Mouse (Mus musculus): ENCODE measurements around the gene Pam. TPM values are rescaled to one million over a fixed set of nuclear protein-coding genes. Genes with fewer than 3 reads are reported as not detected.

The Pam gene
- total and polyA plus RNA-seq, 3 experiments: not detected

DNA sequence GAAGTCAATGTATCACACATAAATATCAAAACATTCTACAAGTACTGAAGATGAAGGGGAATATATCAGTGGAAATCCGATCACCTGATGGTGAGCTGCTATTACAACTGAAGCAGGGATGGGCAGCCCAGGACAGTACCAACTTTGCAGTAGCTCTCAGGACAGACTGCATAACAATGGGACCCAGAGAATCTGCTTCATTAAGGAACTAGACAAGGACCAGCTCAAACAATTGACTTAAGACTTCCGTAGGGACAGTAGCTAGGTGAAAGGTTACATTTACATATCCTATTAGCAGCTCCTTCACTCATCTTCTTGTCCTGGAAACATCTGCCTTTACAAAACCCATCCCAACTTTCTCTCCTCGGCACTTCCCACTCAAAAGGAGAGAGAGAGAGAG, 9.0 kb downstream of the Pam start:
- H3K36me3 ChIP-seq (ENCODE audit: control insufficient read depth in 1 of 2, insufficient read depth in 2 of 2, low read length in 2 of 2): no peaks in the 10 kb centered on the region
- no peak overlapping the region for H3K4me3 ChIP-seq (ENCODE audit: control insufficient read depth in 1 of 2, insufficient read depth in 1 of 2, low read depth in 2 of 2, low read length in 2 of 2)
- H3K4me1 ChIP-seq (ENCODE audit: control insufficient read depth in 1 of 2, insufficient read depth in 2 of 2, low read length in 2 of 2): no peaks in the 10 kb centered on the region
- no peak for TF ChIP-seq USF1 (IDR thresholded peaks at IDR 0.05; ENCODE audit: low read depth, low read length)
- TF ChIP-seq ZC3H11A (IDR thresholded peaks at IDR 0.05; ENCODE audit: low read depth, low read length): no peak
- no peak for TF ChIP-seq NELFE (IDR thresholded peaks at IDR 0.05; ENCODE audit: low read depth, low read length)
- no peak for TF ChIP-seq NRF1 (IDR thresholded peaks at IDR 0.05; ENCODE audit: insufficient read depth, low read depth, low read length, poor library complexity, severe bottlenecking)
- no peak overlapping the region for H3K27ac ChIP-seq (ENCODE audit: control insufficient read depth, low read depth, low read length)
- H3K9ac ChIP-seq (ENCODE audit: control insufficient read depth, low read depth, low read length, poor library complexity, severe bottlenecking): no peak overlapping the region
- no peaks in the 10 kb centered on the region for H3K9me3 ChIP-seq (replicated peaks; ENCODE audit: insufficient read depth, low read length)
- DNase-seq (ENCODE audit: low read depth, low spot score): no peak
- no peaks in the 10 kb centered on the region for H3K27me3 ChIP-seq (ENCODE audit: control insufficient read depth in 1 of 2, insufficient read depth in 2 of 2, low read length in 2 of 2)
- no peaks in the 10 kb centered on the region for H3K79me2 ChIP-seq (ENCODE audit: control insufficient read depth, insufficient read depth, low read length, poor library complexity)

DNA sequence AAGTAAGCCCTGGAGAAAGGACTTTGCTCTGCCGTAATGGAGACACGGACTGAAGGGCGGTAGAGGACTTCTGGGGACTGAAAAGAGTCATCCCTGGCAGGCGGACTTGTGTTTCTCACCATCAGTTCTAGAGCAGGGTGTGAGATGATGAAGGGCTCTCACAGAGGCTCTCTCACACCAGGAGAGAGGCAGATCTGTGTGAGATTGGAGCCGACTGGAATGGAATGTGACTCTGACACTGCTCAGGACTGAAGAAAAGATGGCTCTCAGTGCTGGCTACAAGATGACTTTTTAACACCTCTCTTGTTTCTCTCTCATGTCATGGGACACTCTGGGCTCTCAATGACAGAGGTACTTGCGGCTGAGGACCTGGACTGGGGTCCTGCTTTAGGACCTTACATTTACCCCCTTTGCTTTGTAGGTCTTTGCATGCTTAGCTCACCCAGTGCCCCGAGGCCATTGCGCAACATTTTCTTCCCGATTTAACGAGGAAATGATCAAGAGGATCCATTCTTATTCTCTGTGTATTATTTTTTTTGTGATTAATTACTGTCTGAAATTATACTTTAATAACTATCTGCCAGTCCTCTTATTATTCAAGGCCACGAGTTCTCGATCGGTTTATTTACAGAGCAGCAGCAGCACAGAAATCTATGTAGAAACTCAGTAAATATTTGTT, 10.7 kb downstream of the Pam start:
- H3K9me3 ChIP-seq (replicated peaks; ENCODE audit: insufficient read depth, low read length): no peaks in the 10 kb centered on the region

DNA sequence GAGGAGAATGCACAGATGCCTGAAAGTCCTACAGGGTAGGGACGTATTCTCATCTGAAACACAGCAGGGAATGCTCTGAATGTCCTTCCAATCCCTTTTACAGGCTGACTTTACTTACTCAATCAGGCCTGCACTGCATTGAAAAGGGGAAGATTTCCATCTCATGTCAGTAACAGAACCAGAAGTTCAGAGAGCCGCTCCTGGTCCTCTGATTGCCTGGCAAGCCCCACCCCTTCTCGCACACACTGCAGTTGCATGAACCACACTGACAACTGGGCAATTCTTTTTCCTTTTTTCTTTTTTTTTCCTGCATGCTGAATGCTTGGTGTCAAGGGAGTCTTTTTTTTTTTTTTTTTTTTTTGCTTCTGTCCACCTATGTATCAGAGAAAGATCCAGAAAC, 11.9 kb downstream of the Pam start:
- H3K79me2 ChIP-seq (ENCODE audit: control insufficient read depth, insufficient read depth, low read length, poor library complexity): no peaks in the 10 kb centered on the region
- no peaks in the 10 kb centered on the region for H3K9me3 ChIP-seq (replicated peaks; ENCODE audit: insufficient read depth, low read length)
- no peak overlapping the region for H3K9ac ChIP-seq (ENCODE audit: control insufficient read depth, low read depth, low read length, poor library complexity, severe bottlenecking)
- H3K36me3 ChIP-seq (ENCODE audit: control insufficient read depth in 1 of 2, insufficient read depth in 2 of 2, low read length in 2 of 2): no peaks in the 10 kb centered on the region
- no peak overlapping the region for H3K27ac ChIP-seq (ENCODE audit: control insufficient read depth, low read depth, low read length)
- peaks cover 0 to 2% of the 10 kb centered on the region in 2 experiments; a peak in 1 of 4 replicates for H3K27me3 ChIP-seq (ENCODE audit: control insufficient read depth in 1 of 2, insufficient read depth in 2 of 2, low read length in 2 of 2)
- no peak for TF ChIP-seq ZNF384 (IDR thresholded peaks at IDR 0.05; ENCODE audit: low read depth, low read length)
- no peak for TF ChIP-seq MEF2A (IDR thresholded peaks at IDR 0.05; ENCODE audit: extremely low read depth, insufficient replicate concordance, low read depth, low read length, poor library complexity, severe bottlenecking)
- TF ChIP-seq MAFK (IDR thresholded peaks at IDR 0.05; ENCODE audit: borderline replicate concordance, low read depth, low read length): no peak
- no peak for TF ChIP-seq CTCF (IDR thresholded peaks at IDR 0.05 in 2 of 3, conservative IDR thresholded peaks at IDR 0.05 in 1 of 3; ENCODE audit: control insufficient read depth in 1 of 3, insufficient read depth in 1 of 3, low read depth in 2 of 3, low read length in 3 of 3, poor library complexity in 1 of 3, severe bottlenecking in 1 of 3)
- no peak for TF ChIP-seq ZMIZ1 (IDR thresholded peaks at IDR 0.05; ENCODE audit: low read depth, low read length)
- TF ChIP-seq ELF1 (IDR thresholded peaks at IDR 0.05; ENCODE audit: low read depth, low read length): no peak
- no peak for TF ChIP-seq NELFE (IDR thresholded peaks at IDR 0.05; ENCODE audit: low read depth, low read length)
- TF ChIP-seq TCF12 (IDR thresholded peaks at IDR 0.05; ENCODE audit: low read depth, low read length): no peak
- no peak for TF ChIP-seq POLR2AphosphoS2 (IDR thresholded peaks at IDR 0.05; ENCODE audit: low read length)
- TF ChIP-seq BHLHE40 (IDR thresholded peaks at IDR 0.05; ENCODE audit: borderline replicate concordance, low read depth, low read length): no peak
- no peak for TF ChIP-seq HCFC1 (IDR thresholded peaks at IDR 0.05; ENCODE audit: low read depth, low read length)
- H3K4me1 ChIP-seq (ENCODE audit: control insufficient read depth in 1 of 2, insufficient read depth in 2 of 2, low read length in 2 of 2): no peaks in the 10 kb centered on the region
- H3K4me3 ChIP-seq (ENCODE audit: control insufficient read depth in 1 of 2, insufficient read depth in 1 of 2, low read depth in 2 of 2, low read length in 2 of 2): no peak overlapping the region
- DNase-seq (ENCODE audit: low read depth, low spot score): no peak

More for the DNA sequence above, 10.7 kb downstream of the Pam start:
- Histone ChIP-seq H3K36me3 (ENCODE audit: control insufficient read depth in 1 of 2, insufficient read depth in 2 of 2, low read length in 2 of 2) (no peaks in the 10 kb centered on the region), H3K27ac (ENCODE audit: control insufficient read depth, low read depth, low read length) (no peak overlapping the region), H3K4me3 (ENCODE audit: control insufficient read depth in 1 of 2, insufficient read depth in 1 of 2, low read depth in 2 of 2, low read length in 2 of 2) (no peak overlapping the region), H3K4me1 (ENCODE audit: control insufficient read depth in 1 of 2, insufficient read depth in 2 of 2, low read length in 2 of 2) (no peaks in the 10 kb centered on the region), H3K79me2 (ENCODE audit: control insufficient read depth, insufficient read depth, low read length, poor library complexity) (no peaks in the 10 kb centered on the region), H3K9ac (ENCODE audit: control insufficient read depth, low read depth, low read length, poor library complexity, severe bottlenecking) (no peak overlapping the region), H3K27me3 (ENCODE audit: control insufficient read depth in 1 of 2, insufficient read depth in 2 of 2, low read length in 2 of 2) (peaks cover 0 to under 1% of the 10 kb centered on the region in 2 experiments; a peak in 1 of 4 replicates)
- no peak for TF ChIP-seq CHD2 (IDR thresholded peaks at IDR 0.05; ENCODE audit: low read length)
- TF ChIP-seq MAZ (IDR thresholded peaks at IDR 0.05; ENCODE audit: low read depth, low read length): no peak
- TF ChIP-seq JUND (IDR thresholded peaks at IDR 0.05; ENCODE audit: low read depth, low read length): no peak
- no peak for TF ChIP-seq POLR2AphosphoS5 (IDR thresholded peaks at IDR 0.05; ENCODE audit: borderline replicate concordance, low read depth, low read length)
- no peak for TF ChIP-seq MXI1 (IDR thresholded peaks at IDR 0.05; ENCODE audit: low read depth, low read length)
- no peak for TF ChIP-seq MAFK (IDR thresholded peaks at IDR 0.05; ENCODE audit: borderline replicate concordance, low read depth, low read length)
- TF ChIP-seq E2F4 (IDR thresholded peaks at IDR 0.05; ENCODE audit: borderline replicate concordance, low read depth, low read length): no peak
- no peak for TF ChIP-seq CTCF (IDR thresholded peaks at IDR 0.05 in 2 of 3, conservative IDR thresholded peaks at IDR 0.05 in 1 of 3; ENCODE audit: control insufficient read depth in 1 of 3, insufficient read depth in 1 of 3, low read depth in 2 of 3, low read length in 3 of 3, poor library complexity in 1 of 3, severe bottlenecking in 1 of 3)
- no peak for TF ChIP-seq ETS1 (IDR thresholded peaks at IDR 0.05; ENCODE audit: low read depth, low read length)
- TF ChIP-seq SIN3A (IDR thresholded peaks at IDR 0.05; ENCODE audit: low read length): no peak
- no peak for TF ChIP-seq TAL1 (IDR thresholded peaks at IDR 0.05; ENCODE audit: low read length)
- TF ChIP-seq NRF1 (IDR thresholded peaks at IDR 0.05; ENCODE audit: insufficient read depth, low read depth, low read length, poor library complexity, severe bottlenecking): no peak
- TF ChIP-seq ZC3H11A (IDR thresholded peaks at IDR 0.05; ENCODE audit: low read depth, low read length): no peak
- DNase-seq (ENCODE audit: low read depth, low spot score): no peak
